11 mouse cellular contexts compared by ENCODE assay signal in genomic region chr2:32539452-32539981, GRCm38 (mm10). TPM values are rescaled to one million over a fixed set of nuclear protein-coding genes. Genes with fewer than 3 reads are reported as not detected.
DNase-seq lines count a peak whose midpoint lies in the region; ATAC-seq lines count a peak whose summit lies in the region.
"Had no signal": no experiment of that assay in that cellular context is flagged by ENCODE, and none has a peak within 500 bp of the region (broad histone marks: within the 10 kb centered on the region; RNA-seq: fewer than 3 reads in every experiment).

No protein-coding gene starts in this region.

- no peaks in the 10 kb centered on the region for H3K36me3 ChIP-seq in kidney, embryonic 16.5 days (ENCODE audit: insufficient read depth, low read length)
- no peaks in the 10 kb centered on the region for H3K36me3 ChIP-seq in kidney, embryonic 14.5 days (ENCODE audit: control insufficient read depth, insufficient read depth, low read length)
- H3K36me3 ChIP-seq in embryonic facial prominence, embryonic 10.5 days (replicated peaks): peaks cover 19% of the 10 kb centered on the region
- peaks cover 7% of the 10 kb centered on the region for H3K36me3 ChIP-seq in limb, embryonic 13.5 days

- peaks cover 51% of the 10 kb centered on the region for H3K4me1 ChIP-seq in kidney, embryonic 16.5 days (ENCODE audit: insufficient read depth, low read length)
- peaks cover 48% of the 10 kb centered on the region for H3K4me1 ChIP-seq in kidney, embryonic 14.5 days (ENCODE audit: control insufficient read depth, insufficient read depth, low read length)
- peaks cover 65% of the 10 kb centered on the region for H3K4me1 ChIP-seq in embryonic facial prominence, embryonic 10.5 days
- peaks cover 74% of the 10 kb centered on the region for H3K4me1 ChIP-seq in limb, embryonic 13.5 days

- 65% methylated on average over 14 of the region's 14 CpGs for WGBS in kidney, embryonic 16.5 days
- WGBS in kidney, embryonic 14.5 days: 70% methylated on average over 14 of the region's 14 CpGs
- 77% methylated on average over 14 of the region's 14 CpGs for WGBS in embryonic facial prominence, embryonic 10.5 days
- 73% methylated on average over 14 of the region's 14 CpGs for WGBS in limb, embryonic 13.5 days

- H3K9me3 ChIP-seq in kidney, embryonic 16.5 days (ENCODE audit: low read length): no peaks in the 10 kb centered on the region
- H3K9me3 ChIP-seq in kidney, embryonic 14.5 days (ENCODE audit: control insufficient read depth, low read length): no peaks in the 10 kb centered on the region
- H3K9me3 ChIP-seq in embryonic facial prominence, embryonic 10.5 days: no peaks in the 10 kb centered on the region
- H3K9me3 ChIP-seq in limb, embryonic 13.5 days: no peaks in the 10 kb centered on the region

- peak; percentile 31 for DNase-seq in adrenal gland, adult 2 months
- no peak for DNase-seq in adrenal gland, adult 8-10 months
- DNase-seq in embryonic facial prominence, embryonic 10.5 days (ENCODE audit: low spot score): no peak
- DNase-seq in spleen, postnatal 4 days (ENCODE audit: low spot score in 2 of 2): no peak
- DNase-seq: layer of hippocampus, adult 9-11 months; thymus, postnatal 14 days had no signal

- no peak overlapping the region for H3K4me3 ChIP-seq in kidney, embryonic 16.5 days (ENCODE audit: low read length)
- H3K4me3 ChIP-seq in kidney, embryonic 14.5 days (ENCODE audit: low read length): no peak overlapping the region
- H3K4me3 ChIP-seq in embryonic facial prominence, embryonic 10.5 days: peak overlapping the region; percentile 80
- no peak overlapping the region for H3K4me3 ChIP-seq in limb, embryonic 13.5 days

- ATAC-seq in kidney, embryonic 16.5 days (ENCODE audit: low FRiP score, low TSS enrichment): no peak
- ATAC-seq in kidney, embryonic 14.5 days (ENCODE audit: low FRiP score, low TSS enrichment): no peak
- no peak for ATAC-seq in limb, embryonic 13.5 days (ENCODE audit: low FRiP score, low read depth)
- no peak for ATAC-seq in cerebellum, adult (ENCODE audit: insufficient number of reproducible peaks, low FRiP score, low TSS enrichment)

- H3K4me2 ChIP-seq in kidney, embryonic 16.5 days (replicated peaks; ENCODE audit: low read depth, low read length): 0 out of 2 replicates have a peak overlapping the region, but pooled peaks have one; percentile 7
- no peak overlapping the region for H3K4me2 ChIP-seq in kidney, embryonic 14.5 days (replicated peaks; ENCODE audit: low read depth, low read length)
- H3K4me2 ChIP-seq in limb, embryonic 13.5 days (replicated peaks): peak overlapping the region; percentile 94

- peak overlapping the region; percentile 5 for H3K27ac ChIP-seq in kidney, embryonic 16.5 days (ENCODE audit: low read length)
- no peak overlapping the region for H3K27ac ChIP-seq in kidney, embryonic 14.5 days (ENCODE audit: low read depth, low read length)
- H3K27ac ChIP-seq in embryonic facial prominence, embryonic 10.5 days (replicated peaks): peak overlapping the region; percentile 52
- H3K27ac ChIP-seq in limb, embryonic 13.5 days: peak overlapping the region; percentile 72

- H3K27me3 ChIP-seq in kidney, embryonic 16.5 days (ENCODE audit: insufficient read depth, low read length): no peaks in the 10 kb centered on the region
- H3K27me3 ChIP-seq in kidney, embryonic 14.5 days (ENCODE audit: control insufficient read depth, insufficient read depth, low read length): no peaks in the 10 kb centered on the region
- no peaks in the 10 kb centered on the region for H3K27me3 ChIP-seq in embryonic facial prominence, embryonic 10.5 days (replicated peaks; ENCODE audit: low read depth, poor library complexity, severe bottlenecking)
- no peaks in the 10 kb centered on the region for H3K27me3 ChIP-seq in limb, embryonic 13.5 days

- no peak overlapping the region for H3K9ac ChIP-seq in kidney, embryonic 16.5 days (replicated peaks; ENCODE audit: low read length)
- H3K9ac ChIP-seq in kidney, embryonic 14.5 days (ENCODE audit: low read depth, low read length): no peak overlapping the region
- H3K9ac ChIP-seq in limb, embryonic 13.5 days: peak overlapping the region; percentile 46

RNA-seq across cellular contexts. Expression of gene Fam102a, which starts 4.4 kb away (rescaled TPM):
- 10 to 100 TPM; 37.1 to 40.8 TPM for total RNA-seq in adrenal gland, adult 2 months (2021)
- 40.2 and 43.1 TPM in 2 replicates for polyA plus RNA-seq in adrenal gland, adult 2 months (2012; rRNA removed)
- total RNA-seq in adrenal gland, adult 8-10 months (2022): 10 to 100 TPM; 39.5 to 50.2 (median 47.2) TPM
- polyA plus RNA-seq in kidney, embryonic 16.5 days (2015; fragmentation: Nextera tagmentation; extraction: Ambion mirVana): 13.3 and 15.0 TPM in 2 replicates
- 12.2 and 16.9 TPM in 2 replicates for polyA plus RNA-seq in kidney, embryonic 14.5 days (2014; fragmentation: Nextera tagmentation; extraction: Ambion mirVana)
- polyA plus RNA-seq in embryonic facial prominence, embryonic 10.5 days (2016; fragmentation: Nextera tagmentation; extraction: Ambion mirVana): 11.8 and 12.3 TPM in 2 replicates
- 10.4 and 10.9 TPM in 2 replicates for polyA plus RNA-seq in limb, embryonic 13.5 days (2015; fragmentation: Nextera tagmentation; extraction: Ambion mirVana)

RNA-seq across cellular contexts. Expression of gene Dpm2, which starts 31.1 kb away (rescaled TPM):
- total RNA-seq in adrenal gland, adult 2 months (2021): 10 to 100 TPM; 52.7 to 67.4 TPM
- 160 and 165 TPM in 2 replicates for polyA plus RNA-seq in adrenal gland, adult 2 months (2012; rRNA removed)
- 10 to 100 TPM; 57.1 to 68.1 (median 62.4) TPM for total RNA-seq in adrenal gland, adult 8-10 months (2022)
- polyA plus RNA-seq in kidney, embryonic 16.5 days (2015; fragmentation: Nextera tagmentation; extraction: Ambion mirVana): 106 and 108 TPM in 2 replicates
- 105 and 126 TPM in 2 replicates for polyA plus RNA-seq in kidney, embryonic 14.5 days (2014; fragmentation: Nextera tagmentation; extraction: Ambion mirVana)
- polyA plus RNA-seq in embryonic facial prominence, embryonic 10.5 days (2016; fragmentation: Nextera tagmentation; extraction: Ambion mirVana): 109 and 111 TPM in 2 replicates
- 111 and 118 TPM in 2 replicates for polyA plus RNA-seq in limb, embryonic 13.5 days (2015; fragmentation: Nextera tagmentation; extraction: Ambion mirVana)

RNA-seq across cellular contexts. Expression of gene Pip5kl1, which starts 35.1 kb away (rescaled TPM):
- under 1 TPM in 1 of 2 experiments, not detected in 1; 0.29 TPM for total RNA-seq in adrenal gland, adult 2 months (2021)
- 0.10 TPM in 1 of 2 replicates, not detected in the other for polyA plus RNA-seq in adrenal gland, adult 2 months (2012; rRNA removed)
- total RNA-seq in adrenal gland, adult 8-10 months (2022): under 1 TPM in 1 of 4 experiments, not detected in 3; 0.46 TPM
- 2.5 and 2.6 TPM in 2 replicates for polyA plus RNA-seq in kidney, embryonic 16.5 days (2015; fragmentation: Nextera tagmentation; extraction: Ambion mirVana)
- 1.8 and 2.3 TPM in 2 replicates for polyA plus RNA-seq in kidney, embryonic 14.5 days (2014; fragmentation: Nextera tagmentation; extraction: Ambion mirVana)
- 2.0 and 2.1 TPM in 2 replicates for polyA plus RNA-seq in embryonic facial prominence, embryonic 10.5 days (2016; fragmentation: Nextera tagmentation; extraction: Ambion mirVana)
- polyA plus RNA-seq in limb, embryonic 13.5 days (2015; fragmentation: Nextera tagmentation; extraction: Ambion mirVana): 1.8 and 2.5 TPM in 2 replicates
- total RNA-seq: common myeloid progenitor, adult 5-6 weeks had no signal

RNA-seq across cellular contexts. Expression of gene 9430097D07Rik, which starts 36.0 kb away (rescaled TPM):
- not detected for total RNA-seq in adrenal gland, adult 2 months (2021)
- polyA plus RNA-seq in adrenal gland, adult 2 months (2012; rRNA removed): not detected in 2 replicates
- not detected for total RNA-seq in adrenal gland, adult 8-10 months (2022)
- 0.12 and 0.16 TPM in 2 replicates for polyA plus RNA-seq in kidney, embryonic 16.5 days (2015; fragmentation: Nextera tagmentation; extraction: Ambion mirVana)
- polyA plus RNA-seq in kidney, embryonic 14.5 days (2014; fragmentation: Nextera tagmentation; extraction: Ambion mirVana): 0.14 TPM in 1 of 2 replicates, not detected in the other
- 0.11 TPM in 2 replicates for polyA plus RNA-seq in embryonic facial prominence, embryonic 10.5 days (2016; fragmentation: Nextera tagmentation; extraction: Ambion mirVana)
- 0.19 and 0.23 TPM in 2 replicates for polyA plus RNA-seq in limb, embryonic 13.5 days (2015; fragmentation: Nextera tagmentation; extraction: Ambion mirVana)
- total RNA-seq: common myeloid progenitor, adult 5-6 weeks had no signal

RNA-seq across cellular contexts. Expression of gene St6galnac4, which starts 47.4 kb away (rescaled TPM):
- total RNA-seq in adrenal gland, adult 2 months (2021): 10 to 100 TPM in 1 of 2 experiments, 1 to 10 TPM in 1; 5.6 to 14.5 TPM
- polyA plus RNA-seq in adrenal gland, adult 2 months (2012; rRNA removed): 15.4 and 18.5 TPM in 2 replicates
- 10 to 100 TPM in 3 of 4 experiments, 1 to 10 TPM in 1; 8.5 to 18.9 (median 13.8) TPM for total RNA-seq in adrenal gland, adult 8-10 months (2022)
- 24.7 TPM in 2 replicates for polyA plus RNA-seq in kidney, embryonic 16.5 days (2015; fragmentation: Nextera tagmentation; extraction: Ambion mirVana)
- polyA plus RNA-seq in kidney, embryonic 14.5 days (2014; fragmentation: Nextera tagmentation; extraction: Ambion mirVana): 15.6 and 20.0 TPM in 2 replicates
- 25.1 and 26.4 TPM in 2 replicates for polyA plus RNA-seq in embryonic facial prominence, embryonic 10.5 days (2016; fragmentation: Nextera tagmentation; extraction: Ambion mirVana)
- 37.2 and 39.5 TPM in 2 replicates for polyA plus RNA-seq in limb, embryonic 13.5 days (2015; fragmentation: Nextera tagmentation; extraction: Ambion mirVana)
